ENCODE assay signal across 17 mouse cellular contexts in genomic region chr3:156809836-156810235, GRCm38 (mm10).
"Had no signal": no experiment of that assay in that cellular context is flagged by ENCODE, and none has a peak within 500 bp of the region (broad histone marks: within the 10 kb centered on the region; RNA-seq: fewer than 3 reads in every experiment).

No protein-coding gene starts in this region.

- DNase-seq: gastrocnemius, adult 2 months; gastrocnemius, postnatal 10 days; gastrocnemius, postnatal 25 days; heart, adult 18-20 months; heart, postnatal 10 days; heart, postnatal 4 days; kidney, adult 18-20 months; kidney, adult 8-10 months; kidney, postnatal 10 days; kidney, postnatal 25 days; kidney, postnatal 4 days; liver; liver, embryonic 13.5 days had no signal

- ATAC-seq: hindbrain, embryonic 16.5 days; inflammation-experienced regulatory T-cells, adult 6 months; intestine, embryonic 15.5 days; intestine, postnatal 0 days had no signal
